Mouse (Mus musculus) layer of hippocampus, adult 8-10 months (tissue): ENCODE measurements around the gene Spata13. TPM values are rescaled to one million over a fixed set of nuclear protein-coding genes. Genes with fewer than 3 reads are reported as not detected.
A peak's percentile ranks its signal among the peaks of the same experiment; 100 is the strongest.

Experiments
- DNase-seq, 2 experiments: peaks; one replicate each; pipeline ENCODE4 v3.0.0; 2022; ENCODE audit warnings: low spot score in 2 of 2
- total RNA-seq, 4 experiments: library from RNA; stranded (reverse); gene quantifications; 2 replicates each; pipeline ENCODE4 v1.2.4; 2022

Gene Spata13
- total RNA-seq, 4 experiments from 2014 or later = 22.4 to 27.3 (median 23.9) TPM

- no peak for DNase-seq
Observed at GRCm38 (mm10) chr14:60711590-60712288, 77.9 kb downstream of the Spata13 start.

- no peak for DNase-seq
Observed at GRCm38 (mm10) chr14:60712289-60712830, 78.6 kb downstream of the Spata13 start.

- DNase-seq = no peak
Observed at GRCm38 (mm10) chr14:60715686-60716085, 81.9 kb downstream of the Spata13 start.

- no peak for DNase-seq
Observed at GRCm38 (mm10) chr14:60721304-60721703, 87.5 kb downstream of the Spata13 start.

- DNase-seq = no peak
Observed at GRCm38 (mm10) chr14:60721938-60722337, 88.1 kb downstream of the Spata13 start.

GRCm38 (mm10) chr14:60726091-60726490, 92.3 kb downstream of the Spata13 start:
- no peak for DNase-seq

- DNase-seq = no peak
Observed at GRCm38 (mm10) chr14:60727130-60727529, 93.3 kb downstream of the Spata13 start.

- no peak for DNase-seq
Observed at GRCm38 (mm10) chr14:60732081-60732480, 98.3 kb downstream of the Spata13 start.

- peak in 1 of 2 experiments; percentile 40 for DNase-seq
Observed at GRCm38 (mm10) chr14:60732787-60733186, 99.0 kb downstream of the Spata13 start.

- no peak for DNase-seq
Observed at GRCm38 (mm10) chr14:60733706-60734105, 99.9 kb downstream of the Spata13 start.

- no peak for DNase-seq
Observed at GRCm38 (mm10) chr14:60735206-60735605, 101.4 kb downstream of the Spata13 start.

GRCm38 (mm10) chr14:60735848-60736547, 102.2 kb downstream of the Spata13 start:
- DNase-seq = no peak

- no peak for DNase-seq
Observed at GRCm38 (mm10) chr14:60736591-60737192, 102.9 kb downstream of the Spata13 start.

GRCm38 (mm10) chr14:60737202-60737611, 103.4 kb downstream of the Spata13 start:
- no peak for DNase-seq

- DNase-seq = no peak
Observed at GRCm38 (mm10) chr14:60738434-60738938, 104.7 kb downstream of the Spata13 start.

GRCm38 (mm10) chr14:60739155-60739554, 105.4 kb downstream of the Spata13 start:
- no peak for DNase-seq

GRCm38 (mm10) chr14:60739616-60740015, 105.8 kb downstream of the Spata13 start:
- no peak for DNase-seq

- DNase-seq = no peak
Observed at GRCm38 (mm10) chr14:60740507-60740906, 106.7 kb downstream of the Spata13 start.

GRCm38 (mm10) chr14:60741033-60741432, 107.2 kb downstream of the Spata13 start:
- DNase-seq = no peak

GRCm38 (mm10) chr14:60741490-60741981, 107.7 kb downstream of the Spata13 start:
- DNase-seq = no peak

GRCm38 (mm10) chr14:60743681-60744080, 109.9 kb downstream of the Spata13 start:
- no peak for DNase-seq

- no peak for DNase-seq
Observed at GRCm38 (mm10) chr14:60745201-60745600, 111.4 kb downstream of the Spata13 start.
